Mouse (Mus musculus): ENCODE data around the gene Lpar3. TPM values are rescaled to one million over a fixed set of nuclear protein-coding genes. Genes with fewer than 3 reads are reported as not detected.
A peak's percentile ranks its signal among the peaks of the same experiment; 100 is the strongest.

The Lpar3 gene
- polyA plus RNA-seq, 1 experiment from 2014 or later = 0.47 TPM

DNA sequence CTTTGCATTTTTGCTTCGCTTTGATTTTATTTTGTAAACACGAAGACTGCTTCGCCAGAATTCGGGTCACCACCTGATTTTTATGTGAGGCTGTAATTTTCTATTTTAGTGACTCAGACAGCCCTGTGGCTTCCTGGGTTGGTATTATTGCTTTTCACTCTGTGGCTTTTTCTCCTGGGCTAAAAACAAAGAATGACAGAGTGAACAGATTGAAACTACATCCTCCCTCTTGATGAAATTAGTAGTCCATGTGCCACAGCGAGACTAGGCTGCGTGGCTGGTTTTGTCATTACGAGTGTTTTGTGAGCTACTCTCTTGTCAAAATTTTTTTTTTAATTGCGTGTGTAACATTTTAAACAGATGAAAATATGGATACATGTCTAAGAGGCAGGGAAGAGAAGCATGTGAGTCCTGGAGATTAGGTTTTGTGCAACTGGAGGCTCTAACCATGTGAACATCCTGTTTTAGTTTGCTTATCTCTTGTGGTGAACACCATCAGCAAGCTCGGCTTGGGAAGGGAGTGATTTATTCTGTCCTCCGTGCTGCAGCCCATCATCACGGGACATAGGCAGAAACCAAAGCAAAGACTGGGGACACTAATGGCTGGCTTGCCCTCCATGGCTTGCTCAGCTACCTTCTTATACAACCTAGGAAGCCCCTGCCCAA lies 54.7 kb downstream of the Lpar3 start:
- Histone ChIP-seq H3K36me3 (replicated peaks) (no peaks in the 10 kb centered on the region), H3K4me1 (peaks cover 27% of the 10 kb centered on the region), H3K27me3 (ENCODE audit: poor library complexity, severe bottlenecking) (no peaks in the 10 kb centered on the region), H3K27ac (no peak overlapping the region; the same call in 1 of the 2 replicates), H3K9me3 (no peaks in the 10 kb centered on the region), H3K4me3 (no peak overlapping the region)
- 89% methylated on average over 11 of the region's 11 CpGs for WGBS
- no peak for DNase-seq (ENCODE audit: extremely low spot score, low spot score)

DNA sequence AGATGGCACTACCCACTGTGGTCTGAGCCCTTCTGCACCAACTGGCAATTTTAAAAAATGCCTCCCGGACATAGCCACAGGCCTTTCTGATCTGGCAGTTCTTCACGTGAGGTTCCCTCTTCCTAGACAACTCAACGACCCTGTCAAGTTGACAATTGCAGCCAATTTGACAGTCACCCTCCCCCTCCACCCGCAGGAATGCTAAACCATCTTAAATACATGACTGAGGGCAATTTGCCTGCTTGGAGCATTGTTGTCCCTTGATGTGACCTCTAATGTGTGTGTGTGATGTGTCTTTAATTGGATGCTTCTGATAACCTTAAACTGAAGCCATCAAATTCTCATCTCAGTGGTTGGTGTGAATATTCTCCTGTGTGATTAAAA lies 55.3 kb downstream of the Lpar3 start:
- no peak for DNase-seq (ENCODE audit: extremely low spot score, low spot score)

DNA sequence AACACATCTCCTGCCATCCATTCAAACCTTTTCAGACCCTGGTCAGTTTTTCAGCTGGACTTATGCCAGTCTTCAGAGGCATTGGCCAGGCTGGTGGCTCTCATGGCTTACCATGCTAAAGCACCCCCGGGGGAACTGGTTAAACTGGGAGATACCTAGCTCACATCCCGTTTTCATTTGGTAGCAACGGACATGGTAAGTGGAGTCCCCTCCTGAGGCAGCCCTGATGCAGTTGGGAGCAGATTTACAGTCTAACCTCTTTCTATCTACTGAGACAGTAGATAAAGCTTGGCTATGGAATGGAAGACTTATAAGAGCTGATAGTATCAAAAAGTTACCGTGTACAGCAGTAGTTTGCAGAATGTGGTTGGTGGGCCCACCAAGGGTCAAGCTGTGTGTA lies 56.2 kb downstream of the Lpar3 start:
- Histone ChIP-seq H3K9me3 (no peaks in the 10 kb centered on the region), H3K4me3 (no peak overlapping the region), H3K4me1 (peaks cover 27% of the 10 kb centered on the region), H3K36me3 (replicated peaks) (no peaks in the 10 kb centered on the region), H3K27ac (0 out of 2 replicates have a peak overlapping the region, but pooled peaks have one; percentile 35), H3K27me3 (ENCODE audit: poor library complexity, severe bottlenecking) (no peaks in the 10 kb centered on the region)
- WGBS = 93% methylated on average over 4 of the region's 4 CpGs
- no peak for DNase-seq (ENCODE audit: extremely low spot score, low spot score)

More for the DNA sequence above, 55.3 kb downstream of the Lpar3 start:
- Histone ChIP-seq H3K36me3 (replicated peaks) (no peaks in the 10 kb centered on the region), H3K4me1 (peaks cover 27% of the 10 kb centered on the region), H3K27me3 (ENCODE audit: poor library complexity, severe bottlenecking) (no peaks in the 10 kb centered on the region), H3K4me3 (no peak overlapping the region), H3K9me3 (no peaks in the 10 kb centered on the region), H3K27ac (no peak overlapping the region; the same call in 1 of the 2 replicates)
- 59% methylated on average over 4 of the region's 4 CpGs for whole genome bisulfite sequencing

DNA sequence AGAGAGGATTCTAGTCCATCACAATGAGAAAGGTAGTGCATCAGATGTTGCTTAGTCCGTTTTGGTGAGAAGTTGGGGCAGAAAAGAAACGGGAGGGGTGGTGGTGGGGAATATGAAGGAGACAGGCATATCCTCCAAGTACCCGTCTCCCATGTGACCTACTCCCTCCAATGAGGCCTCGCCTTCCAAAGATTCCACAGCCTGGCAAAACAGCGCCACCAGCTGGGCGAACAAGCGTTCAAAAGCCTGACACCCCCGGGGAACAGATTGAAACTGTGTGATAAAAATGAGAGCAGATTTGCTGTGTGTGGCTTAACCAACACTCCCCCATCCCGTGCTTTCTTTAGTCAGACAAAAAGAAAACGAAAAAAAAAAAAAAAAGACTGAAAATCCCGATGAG lies 56.7 kb downstream of the Lpar3 start:
- Histone ChIP-seq H3K4me3 (no peak overlapping the region), H3K27ac (0 out of 2 replicates have a peak overlapping the region, but pooled peaks have one; percentile 35), H3K36me3 (replicated peaks) (no peaks in the 10 kb centered on the region), H3K4me1 (peaks cover 27% of the 10 kb centered on the region), H3K27me3 (ENCODE audit: poor library complexity, severe bottlenecking) (no peaks in the 10 kb centered on the region), H3K9me3 (no peaks in the 10 kb centered on the region)
- DNase-seq (ENCODE audit: extremely low spot score, low spot score) = no peak
- 82% methylated on average over 11 of the region's 11 CpGs for WGBS

DNA sequence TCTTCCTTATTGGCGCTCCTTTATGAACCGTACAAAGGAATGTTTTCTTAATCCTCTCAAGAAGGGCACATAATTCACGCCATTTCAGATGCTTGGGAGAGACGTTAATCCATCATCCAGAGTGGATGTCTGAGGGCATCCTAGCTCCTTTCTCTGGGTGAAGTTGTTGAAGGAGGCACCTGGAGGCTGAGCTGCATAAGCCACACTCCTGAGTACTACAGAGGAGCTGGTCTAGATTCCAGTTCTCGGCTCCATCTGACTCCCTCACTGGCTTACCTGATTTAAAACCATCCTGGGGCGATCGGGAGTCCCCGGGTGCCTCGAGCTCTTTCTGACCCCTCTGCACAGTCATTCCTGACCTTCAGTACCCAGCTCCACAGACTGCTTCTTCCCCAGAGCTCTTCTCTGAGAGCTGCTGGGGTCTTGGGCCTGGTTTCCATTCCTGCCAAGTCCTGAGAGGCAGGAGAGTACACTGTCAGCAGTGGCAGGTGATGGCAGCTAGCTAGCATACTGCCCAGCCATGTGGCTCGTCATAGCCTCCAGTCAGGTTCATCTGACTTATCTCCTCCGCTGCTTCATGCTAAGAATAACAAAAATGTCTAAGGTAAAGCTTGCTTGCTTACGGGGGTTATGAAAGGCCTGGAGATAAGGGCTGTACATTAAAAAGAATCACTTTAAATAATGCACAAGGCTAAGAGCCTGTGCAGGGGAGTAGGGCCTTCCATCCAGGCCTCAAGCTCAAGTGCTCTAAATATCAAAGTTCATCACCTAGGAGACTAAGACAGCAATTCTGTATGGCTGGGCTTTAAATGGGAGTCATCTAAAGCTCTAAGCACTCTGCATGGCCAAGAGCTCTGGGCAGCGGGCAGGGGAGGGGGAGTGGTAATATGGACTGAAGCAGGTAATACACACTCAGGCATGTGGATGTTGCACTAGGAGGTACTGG lies 57.7 kb downstream of the Lpar3 start:
- H3K9me3 ChIP-seq = no peaks in the 10 kb centered on the region
- H3K4me3 ChIP-seq = no peak overlapping the region
- 69% methylated on average over 13 of the region's 13 CpGs for WGBS
- no peak for DNase-seq (ENCODE audit: extremely low spot score, low spot score)
- no peaks in the 10 kb centered on the region for H3K36me3 ChIP-seq (replicated peaks)
- peaks cover 27% of the 10 kb centered on the region for H3K4me1 ChIP-seq
- peak overlapping the region; percentile 62 for H3K27ac ChIP-seq
- H3K27me3 ChIP-seq (ENCODE audit: poor library complexity, severe bottlenecking) = no peaks in the 10 kb centered on the region

DNA sequence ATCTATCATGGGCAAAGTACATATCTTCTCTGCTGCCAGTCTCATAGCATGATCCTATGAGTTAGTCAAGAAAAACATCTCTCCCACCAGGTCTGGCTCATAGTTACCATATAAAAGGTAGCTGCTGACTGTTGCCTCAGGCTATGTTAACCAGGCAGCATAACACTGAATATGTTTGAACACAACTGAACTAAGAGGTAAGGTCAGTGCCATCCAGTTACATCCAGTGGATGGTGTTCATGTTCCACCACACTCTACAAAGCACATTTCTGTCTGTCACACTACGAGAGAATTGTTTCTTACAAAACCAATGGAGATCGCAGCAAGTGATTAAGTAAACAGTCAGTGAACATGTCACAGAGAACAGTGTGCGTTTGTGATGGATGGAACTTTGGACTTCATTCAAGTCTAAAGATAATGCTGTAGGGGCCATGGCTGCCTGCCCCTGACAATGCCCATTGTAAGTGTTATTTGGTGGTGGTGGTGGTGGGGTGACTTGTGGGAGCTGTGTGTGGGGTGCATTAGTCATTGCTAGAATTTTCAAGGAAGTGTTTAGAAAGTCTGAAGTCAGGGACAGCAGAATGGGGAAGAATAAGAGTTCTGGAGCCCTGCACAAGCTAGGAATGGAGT lies 63.1 kb downstream of the Lpar3 start:
- no peak overlapping the region for H3K4me3 ChIP-seq
- H3K4me1 ChIP-seq = peaks cover 4% of the 10 kb centered on the region
- H3K27me3 ChIP-seq (ENCODE audit: poor library complexity, severe bottlenecking) = no peaks in the 10 kb centered on the region
- no peak overlapping the region for H3K27ac ChIP-seq
- H3K9me3 ChIP-seq = no peaks in the 10 kb centered on the region
- no peak for DNase-seq (ENCODE audit: extremely low spot score, low spot score)
- WGBS = 94% methylated on average over 3 of the region's 3 CpGs
- no peaks in the 10 kb centered on the region for H3K36me3 ChIP-seq (replicated peaks)

DNA sequence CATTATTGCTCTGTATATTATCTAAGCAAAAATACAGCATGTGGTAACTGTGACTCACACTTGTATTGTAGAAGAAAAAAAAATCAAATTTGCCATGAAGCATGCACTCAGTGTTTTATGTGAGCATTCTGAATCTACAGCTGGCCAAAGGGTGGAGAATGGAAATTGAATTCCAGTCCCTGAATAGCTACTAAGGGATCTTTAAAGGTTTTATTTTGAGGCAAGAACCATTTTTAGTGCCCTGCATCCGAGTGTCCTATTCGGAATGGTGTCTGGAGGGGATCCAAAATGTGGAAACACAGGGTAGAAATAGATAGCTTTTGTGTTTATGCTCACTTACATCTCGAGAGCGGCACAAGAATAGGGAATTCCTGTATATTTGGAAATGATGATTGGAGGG lies 65.4 kb downstream of the Lpar3 start:
- Histone ChIP-seq H3K4me1 (no peaks in the 10 kb centered on the region), H3K27ac (no peak overlapping the region), H3K9me3 (no peaks in the 10 kb centered on the region), H3K4me3 (no peak overlapping the region), H3K36me3 (replicated peaks) (no peaks in the 10 kb centered on the region), H3K27me3 (ENCODE audit: poor library complexity, severe bottlenecking) (no peaks in the 10 kb centered on the region)
- 89% methylated on average over 4 of the region's 4 CpGs for WGBS
- DNase-seq (ENCODE audit: extremely low spot score, low spot score) = no peak

DNA sequence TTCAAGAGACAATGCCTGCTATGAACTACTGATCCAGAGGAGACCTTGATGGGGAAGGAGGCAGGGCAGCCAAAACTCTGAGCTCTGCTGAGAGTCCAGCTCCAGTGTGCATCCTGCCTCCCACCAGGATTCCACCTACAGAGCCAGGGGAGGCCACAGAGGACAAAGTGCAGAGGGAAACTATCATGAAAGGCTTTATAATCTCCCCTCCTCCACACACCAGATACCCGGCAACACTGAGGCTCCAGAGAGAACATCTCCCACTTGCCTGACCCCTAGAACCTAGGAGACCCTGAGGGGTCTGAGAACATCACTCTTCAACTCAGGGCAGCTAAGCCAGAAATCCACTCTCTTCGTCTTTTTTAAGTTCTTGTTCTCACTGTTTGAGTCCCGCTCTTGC lies 71.2 kb downstream of the Lpar3 start:
- Histone ChIP-seq H3K27me3 (ENCODE audit: poor library complexity, severe bottlenecking) (no peaks in the 10 kb centered on the region), H3K4me1 (no peaks in the 10 kb centered on the region), H3K27ac (no peak overlapping the region), H3K36me3 (replicated peaks) (no peaks in the 10 kb centered on the region), H3K4me3 (no peak overlapping the region), H3K9me3 (no peaks in the 10 kb centered on the region)
- 84% methylated on average over 3 of the region's 3 CpGs for WGBS
- no peak for DNase-seq (ENCODE audit: extremely low spot score, low spot score)

DNA sequence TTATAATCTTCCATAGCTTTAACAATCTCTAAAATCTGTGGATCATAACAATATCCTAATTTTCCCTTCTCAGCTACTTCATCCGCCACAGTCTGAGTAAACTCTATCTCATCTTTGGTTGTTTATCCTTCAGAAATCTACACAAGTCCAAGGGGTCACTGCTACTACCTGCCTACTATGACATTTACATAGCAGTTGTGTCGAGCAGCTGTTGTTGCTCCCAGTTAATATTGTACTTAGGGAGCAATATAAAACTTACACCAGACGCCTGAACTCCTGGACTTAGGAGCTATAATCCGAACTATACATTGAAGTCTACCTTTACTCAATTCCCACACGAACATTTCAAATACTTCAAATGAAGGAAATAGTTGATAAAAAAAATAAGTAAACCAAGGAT lies 71.8 kb downstream of the Lpar3 start:
- Histone ChIP-seq H3K4me3 (no peak overlapping the region), H3K27ac (no peak overlapping the region), H3K36me3 (replicated peaks) (no peaks in the 10 kb centered on the region), H3K4me1 (no peaks in the 10 kb centered on the region), H3K9me3 (no peaks in the 10 kb centered on the region), H3K27me3 (ENCODE audit: poor library complexity, severe bottlenecking) (no peaks in the 10 kb centered on the region)
- no peak for DNase-seq (ENCODE audit: extremely low spot score, low spot score)
- whole genome bisulfite sequencing = 89% methylated on average over 5 of the region's 5 CpGs

DNA sequence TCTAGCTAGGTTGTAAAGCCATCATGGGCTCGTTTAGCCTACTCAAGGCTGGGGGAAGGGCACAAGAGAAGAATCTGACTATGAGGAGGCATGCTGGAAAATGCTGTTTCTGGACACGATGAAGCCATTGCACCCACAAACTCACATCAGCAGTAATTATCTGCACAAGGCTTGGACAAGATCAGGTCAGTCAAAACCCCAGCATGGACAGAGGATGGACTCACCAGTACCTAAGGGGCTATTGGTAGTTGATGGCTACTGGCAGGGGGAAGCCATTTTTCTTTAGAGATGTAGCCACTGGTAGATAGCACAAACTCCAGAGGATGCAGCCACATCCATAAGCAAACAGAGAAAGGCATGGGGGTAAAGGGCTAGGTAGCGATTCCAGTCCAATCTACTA lies 81.7 kb downstream of the Lpar3 start:
- peaks cover 11% of the 10 kb centered on the region; the same call in 1 of the 2 replicates for H3K4me1 ChIP-seq
- no peak overlapping the region for H3K27ac ChIP-seq
- H3K27me3 ChIP-seq (ENCODE audit: poor library complexity, severe bottlenecking) = no peaks in the 10 kb centered on the region
- DNase-seq (ENCODE audit: extremely low spot score, low spot score) = no peak
- no peaks in the 10 kb centered on the region for H3K9me3 ChIP-seq
- H3K36me3 ChIP-seq (replicated peaks) = no peaks in the 10 kb centered on the region
- 85% methylated on average over 3 of the region's 3 CpGs for WGBS
- H3K4me3 ChIP-seq = no peak overlapping the region

DNA sequence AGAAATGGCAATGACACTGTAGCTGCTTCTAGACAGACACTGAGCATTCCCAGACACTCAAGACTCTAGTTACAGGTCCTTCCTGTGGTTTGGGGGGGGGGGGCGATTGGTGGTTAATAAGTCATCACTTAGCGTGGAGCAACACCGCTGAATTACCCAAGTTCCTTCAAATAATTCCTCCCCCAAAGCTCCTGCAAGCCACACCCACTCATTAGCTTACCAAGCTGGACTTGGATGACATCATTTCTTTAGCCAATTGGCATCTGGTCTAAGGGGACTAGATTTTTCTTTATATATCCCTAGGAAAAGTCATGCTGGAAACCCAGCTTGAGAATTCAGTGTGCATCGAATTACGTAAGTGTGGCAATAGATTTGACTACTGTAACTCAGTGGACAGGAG lies 82.4 kb downstream of the Lpar3 start:
- no peaks in the 10 kb centered on the region for H3K9me3 ChIP-seq
- H3K4me1 ChIP-seq = peaks cover 12% of the 10 kb centered on the region; the same call in 1 of the 2 replicates
- H3K36me3 ChIP-seq (replicated peaks) = no peaks in the 10 kb centered on the region
- H3K4me3 ChIP-seq = no peak overlapping the region
- H3K27me3 ChIP-seq (ENCODE audit: poor library complexity, severe bottlenecking) = no peaks in the 10 kb centered on the region
- DNase-seq (ENCODE audit: extremely low spot score, low spot score) = no peak
- H3K27ac ChIP-seq = no peak overlapping the region
- 83% methylated on average over 5 of the region's 5 CpGs for WGBS

DNA sequence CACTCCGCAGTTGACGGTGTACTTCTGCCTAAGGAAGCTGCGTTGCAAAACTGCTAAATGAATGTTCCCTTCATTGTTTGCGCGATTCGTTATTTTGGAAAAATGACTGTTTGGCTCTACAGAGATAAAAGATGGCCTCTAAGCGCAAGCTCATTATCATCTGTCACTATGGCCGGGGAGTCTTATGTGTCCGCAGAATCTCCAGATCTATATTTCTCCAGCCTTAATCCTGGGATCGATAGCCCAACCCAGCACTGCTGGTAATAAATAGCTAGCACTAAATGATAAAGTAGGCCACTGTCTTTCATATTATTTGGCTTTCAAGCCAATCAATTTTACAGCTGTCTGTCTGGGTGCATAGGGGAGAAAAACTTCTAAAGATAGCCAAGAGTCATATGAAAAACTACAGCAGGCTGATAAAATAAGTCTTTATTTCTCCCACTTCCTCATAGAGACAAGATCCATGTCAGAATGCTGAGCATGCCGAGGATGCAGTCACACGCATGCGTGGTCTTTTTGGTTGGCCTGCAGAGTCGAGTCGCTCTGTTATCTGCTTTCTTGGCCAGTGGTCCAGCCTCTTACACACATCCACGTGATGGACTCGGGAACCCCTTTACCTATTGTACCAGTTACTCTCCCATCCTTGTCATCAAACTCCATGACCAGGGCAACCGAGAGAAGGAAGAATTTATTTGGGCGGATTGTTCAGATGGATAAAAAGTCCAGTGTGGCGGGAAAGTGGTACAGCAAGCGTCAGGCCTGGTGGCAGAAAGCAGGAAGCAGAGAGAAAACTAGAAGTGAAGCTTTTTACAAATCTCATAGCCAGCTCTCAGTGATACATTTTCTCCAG lies 84.0 kb downstream of the Lpar3 start:
- WGBS = 92% methylated on average over 21 of the region's 21 CpGs
- Histone ChIP-seq H3K4me3 (no peak overlapping the region), H3K27ac (no peak overlapping the region), H3K9me3 (no peaks in the 10 kb centered on the region), H3K36me3 (replicated peaks) (no peaks in the 10 kb centered on the region), H3K27me3 (ENCODE audit: poor library complexity, severe bottlenecking) (no peaks in the 10 kb centered on the region), H3K4me1 (peaks cover 16% of the 10 kb centered on the region; the same call in 1 of the 2 replicates)
- no peak for DNase-seq (ENCODE audit: extremely low spot score, low spot score)

Data from forebrain, embryonic 10.5 days (tissue).